Mouse (Mus musculus): ENCODE results near the gene Gm4763. TPM values are rescaled to one million over a fixed set of nuclear protein-coding genes. Genes with fewer than 3 reads are reported as not detected.

The Gm4763 gene
- polyA plus RNA-seq, 1 experiment from 2014 or later = not detected

- Histone ChIP-seq H3K9ac (replicated peaks; ENCODE audit: low read length) (no peak overlapping the region), H3K4me3 (ENCODE audit: low read length) (no peak overlapping the region), H3K4me1 (ENCODE audit: insufficient read depth, low read length) (no peaks in the 10 kb centered on the region), H3K36me3 (ENCODE audit: insufficient read depth, low read length) (no peaks in the 10 kb centered on the region), H3K27ac (ENCODE audit: low read length) (no peak overlapping the region), H3K4me2 (replicated peaks; ENCODE audit: low read depth, low read length) (no peak overlapping the region), H3K9me3 (ENCODE audit: low read length) (no peaks in the 10 kb centered on the region), H3K27me3 (ENCODE audit: insufficient read depth, low read length) (no peaks in the 10 kb centered on the region)
- ATAC-seq (ENCODE audit: low FRiP score, low TSS enrichment) = no peak
- WGBS = 91% methylated on average over 23 of the region's 23 CpGs
Measured at GRCm38 (mm10) chr7:24671944-24672439, 54.7 kb downstream of the Gm4763 start.

Other genes with a start within 250 kb of the Gm4763 start
- gene Cadm4, start 244.9 kb downstream of the Gm4763 start, polyA plus RNA-seq (2015; fragmentation: Nextera tagmentation; extraction: Ambion mirVana) = 4.3 and 6.6 TPM in 2 replicates
- 60.5 and 67.6 TPM in 2 replicates for gene Zfp428, start 219.9 kb downstream of the Gm4763 start, polyA plus RNA-seq (2015; fragmentation: Nextera tagmentation; extraction: Ambion mirVana)
- gene AC161166.1, start 214.5 kb downstream of the Gm4763 start, polyA plus RNA-seq (2015; fragmentation: Nextera tagmentation; extraction: Ambion mirVana) = 0.42 and 0.80 TPM in 2 replicates
- 7.2 and 7.8 TPM in 2 replicates for gene Irgq, start 196.2 kb downstream of the Gm4763 start, polyA plus RNA-seq (2015; fragmentation: Nextera tagmentation; extraction: Ambion mirVana)
- 0.64 and 1.0 TPM in 2 replicates for gene Pinlyp, start 180.8 kb downstream of the Gm4763 start, polyA plus RNA-seq (2015; fragmentation: Nextera tagmentation; extraction: Ambion mirVana)
- gene Xrcc1, start 180.6 kb downstream of the Gm4763 start, polyA plus RNA-seq (2015; fragmentation: Nextera tagmentation; extraction: Ambion mirVana) = 159 and 164 TPM in 2 replicates
- 53.0 and 55.2 TPM in 2 replicates for gene Ethe1, start 139.4 kb downstream of the Gm4763 start, polyA plus RNA-seq (2015; fragmentation: Nextera tagmentation; extraction: Ambion mirVana)
- 3.8 and 3.9 TPM in 2 replicates for gene Zfp575, start 139.3 kb downstream of the Gm4763 start, polyA plus RNA-seq (2015; fragmentation: Nextera tagmentation; extraction: Ambion mirVana)
- gene Phldb3, start 116.1 kb downstream of the Gm4763 start, polyA plus RNA-seq (2015; fragmentation: Nextera tagmentation; extraction: Ambion mirVana) = 0.14 and 0.22 TPM in 2 replicates
- 0.75 and 1.0 TPM in 2 replicates for gene Lypd3, start 90.4 kb downstream of the Gm4763 start, polyA plus RNA-seq (2015; fragmentation: Nextera tagmentation; extraction: Ambion mirVana)
- gene Tex101, start 50.2 kb downstream of the Gm4763 start, polyA plus RNA-seq (2015; fragmentation: Nextera tagmentation; extraction: Ambion mirVana) = 0.20 TPM in 1 of 2 replicates, not detected in the other
- gene BC049730, start 17.7 kb downstream of the Gm4763 start, polyA plus RNA-seq (2015; fragmentation: Nextera tagmentation; extraction: Ambion mirVana) = not detected in 2 replicates
- gene Cd177, start 33.4 kb upstream of the Gm4763 start, polyA plus RNA-seq (2015; fragmentation: Nextera tagmentation; extraction: Ambion mirVana) = 0.30 and 0.61 TPM in 2 replicates
- gene Ceacam10, start 50.3 kb upstream of the Gm4763 start, polyA plus RNA-seq (2015; fragmentation: Nextera tagmentation; extraction: Ambion mirVana) = 0.44 TPM in 1 of 2 replicates, not detected in the other
- gene Gm9844, start 135.3 kb upstream of the Gm4763 start, polyA plus RNA-seq (2015; fragmentation: Nextera tagmentation; extraction: Ambion mirVana) = 8.3 and 21.9 TPM in 2 replicates
- not detected in 2 replicates for gene Lypd4, start 143.0 kb upstream of the Gm4763 start, polyA plus RNA-seq (2015; fragmentation: Nextera tagmentation; extraction: Ambion mirVana)
- not detected in 2 replicates for gene Dmrtc2, start 143.1 kb upstream of the Gm4763 start, polyA plus RNA-seq (2015; fragmentation: Nextera tagmentation; extraction: Ambion mirVana)
- gene Rps19, start 157.5 kb upstream of the Gm4763 start, polyA plus RNA-seq (2015; fragmentation: Nextera tagmentation; extraction: Ambion mirVana) = 2,217 and 2,364 TPM in 2 replicates
- gene Cd79a, start 170.5 kb upstream of the Gm4763 start, polyA plus RNA-seq (2015; fragmentation: Nextera tagmentation; extraction: Ambion mirVana) = 1.8 and 2.0 TPM in 2 replicates
- gene Arhgef1, start 176.0 kb upstream of the Gm4763 start, polyA plus RNA-seq (2015; fragmentation: Nextera tagmentation; extraction: Ambion mirVana) = 94.7 and 105 TPM in 2 replicates
- gene Gm4881, start 217.6 kb upstream of the Gm4763 start, polyA plus RNA-seq (2015; fragmentation: Nextera tagmentation; extraction: Ambion mirVana) = not detected in 2 replicates
- gene Rabac1, start 245.8 kb upstream of the Gm4763 start, polyA plus RNA-seq (2015; fragmentation: Nextera tagmentation; extraction: Ambion mirVana) = 183 and 199 TPM in 2 replicates